Mouse (Mus musculus) right cerebral cortex, postnatal 4 days (tissue): ENCODE results near the gene Atp6v1e1.

ENCODE experiments used
- DNase-seq: peaks from one replicate; pipeline ENCODE4 v3.0.0-alpha.2; 2022

Atp6v1e1 gene

GRCm38 (mm10) chr6:120761151-120761550 is 61.4 kb downstream of the Atp6v1e1 start:
- DNase-seq = no peak

DNA sequence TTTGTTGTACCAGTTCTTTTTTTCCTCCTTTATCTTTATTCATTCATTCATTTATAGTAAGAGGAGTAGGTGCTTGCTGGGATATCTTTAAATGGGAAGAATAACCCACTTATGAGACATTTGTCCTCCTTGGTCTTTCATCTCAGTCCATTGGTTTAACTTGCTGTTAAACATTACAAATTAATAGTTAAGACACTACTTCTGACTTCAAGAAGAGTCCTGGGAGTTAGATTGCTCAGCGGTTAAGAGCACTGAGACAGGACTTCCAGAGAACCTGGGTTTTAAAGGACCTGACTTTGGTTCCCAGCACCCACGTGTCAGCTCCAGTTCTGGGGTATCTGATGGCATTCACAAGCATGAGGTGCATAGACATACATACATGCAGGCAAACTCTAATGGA is 76.2 kb downstream of the Atp6v1e1 start:
- no peak for DNase-seq
